Comparison of ENCODE assay signal across 15 mouse cellular contexts in the genomic region with DNA sequence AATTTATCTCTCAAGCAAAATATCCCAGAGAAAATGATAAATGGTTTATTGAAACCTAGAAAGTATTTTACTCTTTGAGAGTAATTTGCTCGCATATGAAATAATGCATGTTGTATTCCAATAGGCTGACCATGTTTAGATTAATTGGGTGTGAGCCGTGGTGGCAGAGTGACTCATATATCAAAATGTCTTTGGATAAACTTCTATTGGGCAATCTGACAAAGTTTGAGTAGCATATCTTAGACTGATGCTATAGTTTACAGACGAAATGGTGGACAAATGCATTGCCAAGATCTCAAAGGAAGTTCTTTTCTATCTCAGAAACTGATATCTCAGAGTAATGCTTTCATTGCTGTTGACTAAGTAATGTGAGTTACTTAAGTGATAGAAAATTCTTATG.
"Had no signal": no experiment of that assay in that cellular context is flagged by ENCODE, and none has a peak within 500 bp of the region (broad histone marks: within the 10 kb centered on the region; RNA-seq: fewer than 3 reads in every experiment).

No protein-coding gene starts in this region.

- H3K27me3 ChIP-seq: liver, embryonic 15.5 days; megakaryocyte, embryonic 14.5 days; midbrain, embryonic 13.5 days; midbrain, embryonic 15.5 days; neural tube, embryonic 12.5 days had no signal

- ATAC-seq: liver, postnatal 0 days; midbrain, embryonic 13.5 days; midbrain, embryonic 15.5 days had no signal

- H3K4me2 ChIP-seq: liver, embryonic 15.5 days; midbrain, embryonic 11.5 days; midbrain, embryonic 13.5 days; midbrain, embryonic 15.5 days; neural tube, embryonic 12.5 days had no signal

- H3K9me3 ChIP-seq: liver, embryonic 15.5 days; megakaryocyte, embryonic 14.5 days; midbrain, embryonic 13.5 days; midbrain, embryonic 15.5 days; neural tube, embryonic 12.5 days had no signal

- DNase-seq: liver, postnatal 0 days; lung, adult 2 months; lung, postnatal 10 days; lung, postnatal 36 days; right cerebral cortex, postnatal 14 days; thymus, adult 18-20 months; thymus, postnatal 14 days; thymus, postnatal 36 days had no signal

- H3K9ac ChIP-seq: liver, embryonic 15.5 days; liver, postnatal 0 days; midbrain, embryonic 13.5 days; midbrain, embryonic 15.5 days; neural tube, embryonic 12.5 days had no signal

- H3K4me3 ChIP-seq: liver, embryonic 15.5 days; megakaryocyte, embryonic 14.5 days; midbrain, embryonic 13.5 days; midbrain, embryonic 15.5 days; neural tube, embryonic 12.5 days had no signal

- H3K4me1 ChIP-seq: liver, embryonic 15.5 days; megakaryocyte, embryonic 14.5 days; midbrain, embryonic 13.5 days; midbrain, embryonic 15.5 days; neural tube, embryonic 12.5 days had no signal

- H3K36me3 ChIP-seq: liver, embryonic 15.5 days; midbrain, embryonic 13.5 days; midbrain, embryonic 15.5 days; neural tube, embryonic 12.5 days had no signal

- H3K27ac ChIP-seq: liver, embryonic 15.5 days; macrophage; midbrain, embryonic 13.5 days; midbrain, embryonic 15.5 days; neural tube, embryonic 12.5 days had no signal
